Mouse (Mus musculus): ENCODE data around the gene Mymx. TPM values are rescaled to one million over a fixed set of nuclear protein-coding genes. Genes with fewer than 3 reads are reported as not detected.

Gene Mymx
- polyA plus RNA-seq, 1 experiment from 2014 or later: not detected

- H3K4me1 ChIP-seq (ENCODE audit: control insufficient read depth, insufficient read depth, low read length): peaks cover 6% of the 10 kb centered on the region
- H3K9ac ChIP-seq (replicated peaks; ENCODE audit: low read length): no peak overlapping the region
- WGBS: 85% methylated on average over 3 of the region's 3 CpGs
- H3K9me3 ChIP-seq (ENCODE audit: control insufficient read depth, low read length): no peaks in the 10 kb centered on the region
- no peaks in the 10 kb centered on the region for H3K36me3 ChIP-seq (ENCODE audit: control insufficient read depth, insufficient read depth, low read length)
- ATAC-seq (ENCODE audit: low FRiP score, low TSS enrichment) (no peak), DNase-seq (no peak)
- H3K4me2 ChIP-seq (ENCODE audit: low read length): no peak overlapping the region
- H3K27me3 ChIP-seq (ENCODE audit: control insufficient read depth, insufficient read depth, low read length): peaks cover 23% of the 10 kb centered on the region
- H3K4me3 ChIP-seq (replicated peaks; ENCODE audit: low read depth, low read length): no peak overlapping the region
- H3K27ac ChIP-seq (replicated peaks; ENCODE audit: low read depth, low read length): no peak overlapping the region
Measured at GRCm38 (mm10) chr17:45602984-45603383, 1.1 kb upstream of the Mymx start.

DNA sequence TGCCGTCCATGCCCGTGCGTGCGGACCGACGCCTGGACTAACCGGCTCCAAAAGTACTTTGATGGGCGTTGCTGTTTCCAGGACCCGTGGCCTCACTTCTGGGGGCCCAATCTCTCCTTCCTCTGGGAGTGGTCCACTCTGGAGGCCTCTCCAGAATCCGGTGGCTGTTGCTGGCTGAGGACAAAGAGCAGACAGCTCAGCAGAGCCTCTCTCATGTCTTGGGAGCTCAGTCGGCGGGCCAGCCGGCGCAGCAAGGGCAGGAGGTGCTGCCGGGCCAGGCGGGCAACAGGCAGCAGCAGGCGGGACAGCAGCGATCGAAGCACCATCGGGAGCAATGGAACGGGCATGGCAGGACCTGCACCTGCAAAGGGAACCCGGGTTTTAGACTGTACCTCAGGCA is 577 bp downstream of the Mymx start:
- no peak overlapping the region for H3K27ac ChIP-seq (replicated peaks; ENCODE audit: low read depth, low read length)
- DNase-seq (no peak), ATAC-seq (ENCODE audit: low FRiP score, low TSS enrichment) (no peak)
- no peak overlapping the region for H3K9ac ChIP-seq (replicated peaks; ENCODE audit: low read length)
- H3K4me3 ChIP-seq (replicated peaks; ENCODE audit: low read depth, low read length): no peak overlapping the region
- no peak overlapping the region for H3K4me2 ChIP-seq (ENCODE audit: low read length)
- H3K4me1 ChIP-seq (ENCODE audit: control insufficient read depth, insufficient read depth, low read length): peaks cover 7% of the 10 kb centered on the region
- peaks cover 23% of the 10 kb centered on the region for H3K27me3 ChIP-seq (ENCODE audit: control insufficient read depth, insufficient read depth, low read length)
- WGBS: 9% methylated on average over 22 of the region's 22 CpGs
- H3K36me3 ChIP-seq (ENCODE audit: control insufficient read depth, insufficient read depth, low read length): no peaks in the 10 kb centered on the region
- no peaks in the 10 kb centered on the region for H3K9me3 ChIP-seq (ENCODE audit: control insufficient read depth, low read length)

- Histone ChIP-seq H3K4me3 (replicated peaks; ENCODE audit: low read depth, low read length) (no peak overlapping the region), H3K9ac (replicated peaks; ENCODE audit: low read length) (no peak overlapping the region), H3K36me3 (ENCODE audit: control insufficient read depth, insufficient read depth, low read length) (no peaks in the 10 kb centered on the region), H3K27ac (replicated peaks; ENCODE audit: low read depth, low read length) (no peak overlapping the region), H3K27me3 (ENCODE audit: control insufficient read depth, insufficient read depth, low read length) (peaks cover 23% of the 10 kb centered on the region), H3K4me2 (ENCODE audit: low read length) (no peak overlapping the region), H3K9me3 (ENCODE audit: control insufficient read depth, low read length) (no peaks in the 10 kb centered on the region), H3K4me1 (ENCODE audit: control insufficient read depth, insufficient read depth, low read length) (peaks cover 16% of the 10 kb centered on the region)
- WGBS: 52% methylated on average over 8 of the region's 8 CpGs
- ATAC-seq (ENCODE audit: low FRiP score, low TSS enrichment) (no peak), DNase-seq (no peak)
Measured at GRCm38 (mm10) chr17:45600267-45600666, 1.6 kb downstream of the Mymx start.

- peak within 1 kb of the TSS; percentile 51 for H3K4me2 ChIP-seq (ENCODE audit: low read length)
- H3K9ac ChIP-seq (replicated peaks; ENCODE audit: low read length): no peak within 1 kb of the TSS; the same call in 1 of the 2 replicates
- H3K27me3 ChIP-seq (ENCODE audit: control insufficient read depth, insufficient read depth, low read length): peaks cover 25% of the 10 kb centered on the region
- H3K9me3 ChIP-seq (ENCODE audit: control insufficient read depth, low read length): no peaks in the 10 kb centered on the region
- peaks cover 22% of the 10 kb centered on the region for H3K4me1 ChIP-seq (ENCODE audit: control insufficient read depth, insufficient read depth, low read length)
- DNase-seq (peak; percentile 58), ATAC-seq (ENCODE audit: low FRiP score, low TSS enrichment) (peak; percentile 25; the same call in 1 of the 2 replicates)
- peak within 1 kb of the TSS; percentile 17; the same call in 1 of the 2 replicates for H3K4me3 ChIP-seq (replicated peaks; ENCODE audit: low read depth, low read length)
- H3K27ac ChIP-seq (replicated peaks; ENCODE audit: low read depth, low read length): no peak within 1 kb of the TSS
- H3K36me3 ChIP-seq (ENCODE audit: control insufficient read depth, insufficient read depth, low read length): no peaks in the 10 kb centered on the region
- WGBS: 15% methylated on average over 32 of the region's 32 CpGs
Measured at GRCm38 (mm10) chr17:45599446-45600242, 2.3 kb downstream of the Mymx start, which contains the start of gene Slc29a1. TSS of gene Slc29a1 (minus strand) at chr17:45599606.

DNA sequence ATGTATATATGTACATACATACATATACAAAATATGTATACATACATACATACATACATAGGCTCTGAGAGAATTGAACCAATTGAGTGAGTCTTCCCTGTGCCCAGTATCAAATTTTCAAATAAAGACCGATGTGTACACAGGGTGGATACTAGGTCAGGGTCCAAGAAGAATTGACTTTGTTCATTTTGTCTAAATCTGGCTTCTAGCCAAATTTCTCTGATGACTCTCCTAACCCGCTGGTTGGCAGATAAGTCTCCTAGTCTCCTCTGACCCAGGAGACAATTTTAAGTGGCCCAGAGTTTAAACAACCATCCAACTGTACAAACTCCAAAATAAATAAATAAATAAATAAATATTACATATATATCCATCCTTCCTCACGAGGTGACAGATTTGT is 3.0 kb downstream of the Mymx start:
- Histone ChIP-seq H3K9ac (replicated peaks; ENCODE audit: low read length) (no peak overlapping the region), H3K4me3 (replicated peaks; ENCODE audit: low read depth, low read length) (no peak overlapping the region)

GRCm38 (mm10) chr17:45598376-45598775 is 3.5 kb downstream of the Mymx start:
- H3K27me3 ChIP-seq (ENCODE audit: control insufficient read depth, insufficient read depth, low read length): peaks cover 33% of the 10 kb centered on the region
- WGBS: 90% methylated on average over 2 of the region's 2 CpGs
- ATAC-seq (ENCODE audit: low FRiP score, low TSS enrichment) (no peak), DNase-seq (no peak)
- H3K9ac ChIP-seq (replicated peaks; ENCODE audit: low read length): no peak overlapping the region
- H3K4me2 ChIP-seq (ENCODE audit: low read length): no peak overlapping the region
- H3K4me1 ChIP-seq (ENCODE audit: control insufficient read depth, insufficient read depth, low read length): peaks cover 23% of the 10 kb centered on the region
- H3K9me3 ChIP-seq (ENCODE audit: control insufficient read depth, low read length): no peaks in the 10 kb centered on the region
- H3K27ac ChIP-seq (replicated peaks; ENCODE audit: low read depth, low read length): no peak overlapping the region
- H3K4me3 ChIP-seq (replicated peaks; ENCODE audit: low read depth, low read length): no peak overlapping the region
- no peaks in the 10 kb centered on the region for H3K36me3 ChIP-seq (ENCODE audit: control insufficient read depth, insufficient read depth, low read length)

More for the DNA sequence above, 3.0 kb downstream of the Mymx start:
- H3K4me2 ChIP-seq (ENCODE audit: low read length): no peak overlapping the region; the same call in 1 of the 2 replicates
- H3K4me1 ChIP-seq (ENCODE audit: control insufficient read depth, insufficient read depth, low read length): peaks cover 23% of the 10 kb centered on the region
- no peaks in the 10 kb centered on the region for H3K9me3 ChIP-seq (ENCODE audit: control insufficient read depth, low read length)
- peaks cover 32% of the 10 kb centered on the region for H3K27me3 ChIP-seq (ENCODE audit: control insufficient read depth, insufficient read depth, low read length)
- DNase-seq (no peak), ATAC-seq (ENCODE audit: low FRiP score, low TSS enrichment) (no peak)
- H3K27ac ChIP-seq (replicated peaks; ENCODE audit: low read depth, low read length): no peak overlapping the region
- H3K36me3 ChIP-seq (ENCODE audit: control insufficient read depth, insufficient read depth, low read length): no peaks in the 10 kb centered on the region
- 41% methylated on average over 3 of the region's 3 CpGs for WGBS

- Histone ChIP-seq H3K4me3 (replicated peaks; ENCODE audit: low read depth, low read length) (no peak overlapping the region), H3K9me3 (ENCODE audit: control insufficient read depth, low read length) (no peaks in the 10 kb centered on the region), H3K4me2 (ENCODE audit: low read length) (no peak overlapping the region), H3K27ac (replicated peaks; ENCODE audit: low read depth, low read length) (no peak overlapping the region), H3K9ac (replicated peaks; ENCODE audit: low read length) (no peak overlapping the region), H3K36me3 (ENCODE audit: control insufficient read depth, insufficient read depth, low read length) (no peaks in the 10 kb centered on the region), H3K27me3 (ENCODE audit: control insufficient read depth, insufficient read depth, low read length) (peaks cover 33% of the 10 kb centered on the region), H3K4me1 (ENCODE audit: control insufficient read depth, insufficient read depth, low read length) (peaks cover 23% of the 10 kb centered on the region)
- ATAC-seq (ENCODE audit: low FRiP score, low TSS enrichment) (no peak), DNase-seq (no peak)
- WGBS: 42% methylated on average over 3 of the region's 3 CpGs
Measured at GRCm38 (mm10) chr17:45597787-45598186, 4.1 kb downstream of the Mymx start.

GRCm38 (mm10) chr17:45596631-45597396 is 5.1 kb downstream of the Mymx start:
- H3K27me3 ChIP-seq (ENCODE audit: control insufficient read depth, insufficient read depth, low read length): peaks cover 28% of the 10 kb centered on the region
- no peaks in the 10 kb centered on the region for H3K9me3 ChIP-seq (ENCODE audit: control insufficient read depth, low read length)
- H3K27ac ChIP-seq (replicated peaks; ENCODE audit: low read depth, low read length): peak overlapping the region; percentile 61
- H3K9ac ChIP-seq (replicated peaks; ENCODE audit: low read length): no peak overlapping the region; the same call in 1 of the 2 replicates
- no peak overlapping the region for H3K4me3 ChIP-seq (replicated peaks; ENCODE audit: low read depth, low read length)
- H3K4me2 ChIP-seq (ENCODE audit: low read length): no peak overlapping the region
- peak; percentile 22; the same call in 1 of the 2 replicates for ATAC-seq (ENCODE audit: low FRiP score, low TSS enrichment)
- 25% methylated on average over 11 of the region's 11 CpGs for WGBS
- peaks cover 23% of the 10 kb centered on the region for H3K4me1 ChIP-seq (ENCODE audit: control insufficient read depth, insufficient read depth, low read length)
- no peaks in the 10 kb centered on the region for H3K36me3 ChIP-seq (ENCODE audit: control insufficient read depth, insufficient read depth, low read length)
- peak; percentile 66 for DNase-seq

All from midbrain, embryonic 14.5 days (tissue).